Mouse (Mus musculus) ZHBTc4 (cell line): ENCODE measurements around the gene Krt8.
"Not testable (repeated sequence)": the region's sequence is repeated elsewhere in the genome, so short reads cannot be mapped to it uniquely, and the experiment has no call there.

Experiments
- DNase-seq: peaks from one replicate; pipeline ENCODE4 v3.0.0-alpha.2; 2011; ENCODE audit warnings: low read depth, low spot score

The Krt8 gene

DNA sequence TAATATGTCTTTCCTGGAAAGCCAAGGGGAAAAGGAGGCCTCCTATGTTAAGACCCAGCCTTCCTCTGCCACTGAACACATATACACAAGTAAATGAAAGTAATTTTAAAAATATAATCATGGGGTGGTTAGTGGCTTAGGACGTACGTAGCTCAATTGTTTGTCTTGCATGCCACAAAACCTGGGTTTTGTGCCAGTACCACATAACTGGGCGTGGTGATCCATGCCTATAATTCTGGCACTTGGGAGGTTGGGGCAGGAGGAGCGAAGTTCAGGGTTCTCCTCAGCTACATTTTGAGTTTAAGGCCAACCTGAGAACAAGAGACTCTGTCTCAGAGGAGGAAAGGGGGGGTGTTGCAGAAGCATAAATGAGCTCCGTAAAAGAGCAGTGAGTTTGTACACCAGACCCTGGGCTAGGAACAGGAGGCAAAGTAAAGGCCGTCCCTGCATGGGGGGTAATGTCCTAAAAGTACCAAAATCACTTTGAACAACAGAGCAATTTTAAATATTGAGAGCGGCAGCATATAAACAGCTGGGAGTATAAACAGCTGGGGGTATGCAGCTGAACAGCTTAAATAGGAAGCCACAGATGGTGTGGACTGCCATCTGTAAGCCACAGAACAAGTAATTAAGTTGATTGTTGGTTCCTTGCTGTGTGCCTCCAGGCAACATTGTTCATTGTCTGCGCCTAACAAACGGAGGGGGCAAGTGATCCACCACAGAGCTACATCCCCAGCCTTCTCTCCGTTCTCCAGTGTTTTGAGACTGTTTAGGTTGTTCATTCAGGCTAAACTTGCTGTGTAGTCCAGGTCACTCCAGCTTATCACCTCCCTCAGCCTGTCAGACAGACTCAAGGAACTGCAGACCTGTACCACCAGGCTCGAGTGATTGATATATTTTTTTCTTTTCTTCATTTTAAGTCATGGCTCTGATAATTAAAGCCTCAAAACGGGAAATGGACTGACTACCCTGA lies 3.1 kb upstream of the Krt8 start:
- DNase-seq, result peak; percentile 41

DNA sequence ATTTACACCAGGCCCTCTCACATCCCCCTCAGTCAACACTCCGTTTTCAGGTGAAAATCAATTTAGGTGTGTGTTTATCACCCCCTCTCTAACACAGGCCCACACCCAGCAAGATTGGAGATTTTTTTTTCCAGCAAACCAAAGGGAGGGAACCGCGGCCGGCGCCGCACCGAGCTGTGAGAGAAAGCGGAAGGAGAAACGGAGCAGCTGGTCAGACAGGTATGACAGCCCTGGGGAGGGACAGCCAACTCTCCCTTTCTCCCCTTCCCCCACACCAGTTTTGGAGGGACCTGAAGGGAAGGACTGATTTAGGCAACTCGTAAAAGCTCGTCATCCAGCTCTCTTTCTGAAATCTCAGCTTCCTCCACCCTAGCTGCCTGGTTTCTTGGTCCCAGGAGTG lies 2.0 kb upstream of the Krt8 start:
- DNase-seq, result no peak

DNA sequence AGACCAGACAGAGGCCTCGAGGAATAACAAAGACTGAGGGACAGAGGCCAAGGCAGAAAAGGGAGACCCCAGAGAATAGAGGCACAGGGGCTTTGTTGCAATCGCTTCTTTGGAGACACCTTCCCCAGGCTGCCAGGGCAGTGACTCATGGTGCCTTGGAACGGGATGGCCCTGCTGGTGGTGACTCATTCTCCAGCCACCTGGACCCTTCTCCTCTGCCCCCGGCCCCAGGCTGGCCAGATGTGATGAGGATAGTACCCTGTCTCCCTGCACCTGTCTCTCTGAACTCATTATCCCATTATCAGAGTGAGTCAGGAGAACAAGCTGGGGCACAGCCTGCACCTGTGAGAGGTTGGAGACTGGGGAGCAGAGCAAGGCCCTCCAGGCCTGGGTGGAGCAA lies 1.0 kb upstream of the Krt8 start:
- DNase-seq, result no peak

DNA sequence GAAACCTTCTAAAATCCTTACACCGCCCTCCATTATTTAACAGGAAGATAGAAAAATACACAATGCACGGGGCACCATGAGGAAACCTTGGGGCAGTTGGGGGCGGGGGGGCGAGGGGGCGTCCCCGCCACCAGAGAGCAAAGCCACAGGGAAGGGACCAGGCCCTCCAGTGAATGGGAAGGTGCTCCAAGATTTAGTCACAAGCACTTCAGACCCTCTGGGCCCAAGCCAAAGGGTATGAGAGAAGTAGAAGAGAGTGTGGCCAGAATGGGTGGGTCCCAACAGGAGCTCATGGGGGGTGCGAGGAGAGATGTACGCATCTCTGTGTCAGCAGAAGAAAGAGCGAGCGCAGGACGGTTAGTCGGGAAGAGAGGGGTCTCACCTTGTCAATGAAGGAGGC lies 766 bp downstream of the Krt8 start:
- DNase-seq, result peak; percentile 38

DNA sequence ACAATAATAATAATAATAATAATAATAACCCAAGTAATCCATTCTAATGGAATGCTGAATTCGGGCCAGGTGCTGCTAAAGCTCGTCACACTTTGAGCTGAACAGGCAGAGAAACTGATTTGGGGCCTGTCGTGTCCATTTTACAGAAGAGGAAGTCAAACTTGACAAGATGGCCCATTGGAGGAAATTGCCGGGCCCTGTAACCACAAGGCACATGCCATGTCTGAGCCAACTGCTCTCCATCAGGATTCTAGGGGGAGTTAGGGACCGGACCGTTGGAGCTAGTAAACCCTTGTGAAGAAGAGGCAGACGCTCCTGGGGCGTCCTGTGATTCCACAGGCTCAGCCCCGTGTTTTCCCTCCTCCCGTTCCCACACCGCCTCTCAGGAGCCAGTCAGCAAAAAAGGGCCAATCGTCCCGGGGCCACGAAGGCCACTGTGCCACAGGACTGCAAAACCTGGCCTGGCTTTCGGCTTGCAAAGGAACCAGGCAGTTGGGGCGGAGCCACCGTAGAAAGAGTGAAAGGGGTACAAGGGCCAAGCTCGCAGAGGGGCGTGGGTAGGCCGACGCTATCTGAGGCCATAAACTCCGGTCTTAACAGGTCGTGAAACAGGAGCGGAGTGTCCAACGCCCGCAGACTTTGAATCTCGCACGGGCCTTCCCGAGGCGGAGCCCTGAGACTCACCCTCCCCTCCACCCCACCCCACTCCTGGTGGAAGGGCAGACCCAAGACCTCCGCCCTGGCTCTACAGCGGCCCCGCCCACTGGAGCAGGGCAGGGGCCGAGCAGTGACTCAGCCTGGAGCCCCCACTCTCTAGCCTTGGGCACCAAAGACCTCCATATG lies 1.4 kb downstream of the Krt8 start:
- peak; percentile 93 for DNase-seq

DNA sequence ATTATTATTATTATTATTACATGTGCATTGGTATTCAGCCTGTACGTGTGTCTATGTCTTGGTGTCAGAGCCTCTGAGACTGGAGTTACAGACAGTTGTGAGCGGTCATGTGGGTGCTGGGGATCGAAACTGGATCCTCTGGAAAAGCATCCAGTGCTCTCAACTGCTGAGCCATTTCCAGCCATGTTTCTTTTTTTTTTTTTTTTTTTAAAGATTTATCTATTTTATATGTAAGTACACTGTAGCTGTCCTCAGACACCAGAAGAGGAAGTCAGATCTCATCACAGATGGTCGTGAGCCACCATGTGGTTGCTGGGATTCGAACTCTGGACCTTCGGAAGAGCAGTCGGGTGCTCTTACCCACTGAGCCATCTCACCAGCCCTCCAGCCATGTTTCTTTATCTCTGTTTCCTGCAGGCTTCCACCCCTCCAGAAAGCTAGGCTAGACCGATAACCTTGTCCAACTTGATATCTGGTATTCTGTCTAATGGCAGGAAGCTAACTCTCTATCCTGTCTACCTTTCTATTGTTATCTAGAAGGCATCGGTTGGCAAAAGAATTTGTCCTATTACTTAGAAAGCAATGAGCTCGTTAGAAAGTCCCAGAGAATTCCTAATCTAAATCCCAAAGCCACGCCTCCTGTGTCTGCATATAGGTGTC lies 4.5 kb downstream of the Krt8 start:
- DNase-seq, result peak; percentile 60

DNA sequence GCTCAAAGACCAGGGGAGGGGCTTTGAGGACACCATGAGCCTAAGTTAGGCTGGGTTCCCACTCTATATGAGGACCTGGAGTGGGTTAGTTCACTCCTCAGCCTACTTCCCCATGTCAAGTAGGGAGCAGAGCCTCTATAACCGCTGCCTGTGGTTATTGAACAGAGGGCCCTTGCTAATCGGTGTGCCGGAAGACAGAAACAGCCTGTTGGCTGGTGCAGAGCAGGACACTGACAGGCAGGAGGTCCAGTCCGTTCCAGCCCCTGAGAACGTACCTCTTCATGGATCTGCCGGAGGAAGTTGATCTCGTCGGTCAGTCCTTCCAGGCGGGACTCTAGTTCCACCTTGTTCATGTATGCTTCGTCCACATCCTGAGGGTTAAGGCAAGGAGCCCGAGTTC lies 5.1 kb downstream of the Krt8 start:
- DNase-seq, result no peak

DNA sequence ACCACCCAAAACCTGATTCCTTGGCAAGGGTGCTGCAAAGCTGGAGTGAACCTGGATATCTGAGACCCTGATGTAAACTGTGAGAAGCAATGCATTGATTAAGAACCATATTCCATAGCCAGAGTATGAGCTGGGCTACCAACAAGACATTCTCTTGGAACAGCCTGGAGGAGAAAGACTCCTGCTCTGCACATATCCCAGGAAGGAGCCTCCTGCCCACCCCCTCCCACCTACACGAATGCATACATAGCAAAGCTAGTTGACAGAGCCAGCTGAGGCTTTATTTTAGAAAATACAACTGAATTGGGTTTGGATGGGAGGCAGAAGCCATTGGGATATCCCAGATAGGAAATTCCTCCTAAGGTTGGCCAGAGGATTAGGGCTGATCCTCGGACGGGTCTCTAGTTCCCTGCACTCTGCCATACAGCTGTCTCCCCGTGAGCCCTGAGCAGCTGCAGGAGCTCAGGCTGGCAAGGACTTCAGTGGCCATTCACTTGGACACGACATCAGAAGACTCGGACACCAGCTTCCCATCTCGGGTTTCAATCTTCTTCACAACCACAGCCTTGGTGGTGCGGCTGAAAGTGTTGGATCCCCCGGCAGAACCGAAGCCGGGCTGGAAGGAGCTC lies 7.7 kb downstream of the Krt8 start:
- not testable (repeated sequence) for DNase-seq

DNA sequence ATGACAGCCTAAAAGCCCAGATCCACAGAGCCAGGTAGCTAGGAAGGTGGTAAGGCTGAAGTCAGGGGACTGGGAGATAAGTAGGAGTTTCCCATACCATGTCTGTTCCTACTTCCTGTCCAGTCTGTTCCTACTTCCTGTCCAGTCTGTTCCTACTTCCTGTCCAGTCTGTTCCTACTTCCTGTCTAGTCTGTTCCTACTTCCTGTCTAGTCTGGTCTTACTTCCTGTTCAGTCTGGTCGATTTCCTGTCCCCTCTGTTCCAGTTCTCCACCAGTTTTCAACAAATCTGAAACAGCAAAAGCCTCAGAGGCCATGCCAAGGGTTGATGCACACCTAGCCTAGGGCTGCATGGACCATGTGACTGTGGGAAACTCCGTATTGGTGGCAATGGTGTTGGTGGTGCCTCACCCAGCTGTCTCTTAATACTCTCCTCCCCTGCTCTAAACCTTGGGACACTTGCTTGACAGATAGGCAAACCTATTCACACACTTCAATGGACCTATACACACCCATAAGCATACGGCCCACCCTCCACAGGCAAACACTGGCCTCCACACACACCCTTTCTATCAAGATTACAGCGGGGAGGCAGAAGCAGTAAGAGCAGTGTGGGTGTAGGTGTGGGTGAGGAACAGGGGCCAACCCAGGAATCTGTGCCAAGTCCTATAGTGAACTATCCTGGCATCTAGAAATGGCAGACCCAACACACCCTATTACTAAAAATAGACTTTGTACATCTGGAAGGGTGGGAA lies 8.6 kb downstream of the Krt8 start:
- DNase-seq, result no peak

DNA sequence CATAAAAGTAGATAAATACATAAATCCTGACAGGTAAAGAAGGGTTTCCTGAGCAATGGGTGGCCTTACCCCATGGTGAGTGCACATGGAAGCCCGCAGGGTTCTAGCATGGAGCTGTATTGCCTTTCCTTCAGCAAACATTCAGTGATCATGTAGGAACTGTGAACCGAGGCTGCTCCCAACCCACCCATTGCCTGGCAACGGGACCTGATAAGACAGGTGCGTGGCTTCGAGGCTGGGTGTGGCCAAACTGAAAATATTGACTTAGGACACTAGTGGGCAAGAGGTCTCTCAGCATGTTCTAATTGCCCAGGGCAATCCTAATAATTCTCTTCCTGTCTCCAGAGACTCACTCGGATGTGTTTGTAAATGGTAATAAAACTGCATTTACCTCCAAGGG lies 9.9 kb downstream of the Krt8 start:
- no peak for DNase-seq

DNA sequence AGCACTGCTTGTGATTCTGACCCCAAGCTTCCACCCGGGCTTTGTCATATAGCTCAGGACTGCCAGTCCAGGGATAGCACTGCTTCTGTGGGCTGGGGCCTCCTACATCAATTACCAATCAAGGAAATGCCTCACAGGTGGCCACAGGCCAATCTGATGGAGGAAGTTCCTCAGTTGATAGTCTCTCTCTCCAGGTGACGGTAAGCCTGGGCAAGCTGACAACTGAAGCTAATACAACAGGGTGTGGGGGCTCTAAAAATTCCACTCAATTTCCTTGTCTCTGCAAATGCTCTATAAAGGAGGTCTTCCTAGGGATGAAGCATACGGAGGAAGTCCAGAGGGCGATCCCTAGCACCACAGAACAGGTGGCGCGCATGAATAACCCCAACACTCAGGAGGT lies 13.3 kb downstream of the Krt8 start:
- DNase-seq, result no peak

DNA sequence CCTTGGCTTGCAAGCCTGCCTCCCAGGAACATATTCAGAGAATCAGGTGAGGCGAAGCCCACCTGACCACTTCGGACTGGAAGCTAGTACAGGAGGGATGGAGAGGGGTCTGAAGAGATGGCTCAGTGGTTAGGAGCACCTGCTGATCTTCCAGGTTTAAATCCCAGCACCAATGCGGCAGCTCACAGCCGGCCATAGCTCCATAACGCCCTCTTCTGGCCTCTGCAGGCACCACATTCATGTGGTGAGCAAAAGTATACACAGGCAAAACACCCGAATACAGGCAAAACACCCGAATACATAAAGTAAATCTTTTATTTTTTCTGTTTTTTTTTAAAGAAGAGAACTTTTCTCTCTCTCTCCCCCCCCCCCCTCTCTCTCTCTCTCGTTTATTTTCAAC lies 15.6 kb downstream of the Krt8 start:
- peak; percentile 46 for DNase-seq

DNA sequence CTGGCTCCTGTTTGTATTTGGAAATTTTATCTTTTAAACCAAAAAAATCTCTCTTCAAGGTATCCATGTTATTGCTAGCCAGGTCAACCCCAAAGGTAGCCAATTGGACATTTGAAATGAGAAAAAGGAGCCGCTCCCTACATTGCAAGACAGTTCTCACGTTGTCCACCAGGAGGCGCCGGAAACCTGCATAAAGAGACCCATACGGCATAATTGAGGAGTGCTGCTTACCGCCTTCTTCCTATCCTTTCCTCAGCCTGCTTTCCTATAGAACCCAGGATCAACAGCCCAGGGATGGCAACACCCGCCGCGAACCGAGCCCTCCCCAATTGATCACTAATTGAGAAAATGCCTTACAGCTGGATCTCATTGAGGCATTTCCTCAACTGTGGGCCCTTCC lies 16.2 kb downstream of the Krt8 start:
- DNase-seq, result peak; percentile 89

DNA sequence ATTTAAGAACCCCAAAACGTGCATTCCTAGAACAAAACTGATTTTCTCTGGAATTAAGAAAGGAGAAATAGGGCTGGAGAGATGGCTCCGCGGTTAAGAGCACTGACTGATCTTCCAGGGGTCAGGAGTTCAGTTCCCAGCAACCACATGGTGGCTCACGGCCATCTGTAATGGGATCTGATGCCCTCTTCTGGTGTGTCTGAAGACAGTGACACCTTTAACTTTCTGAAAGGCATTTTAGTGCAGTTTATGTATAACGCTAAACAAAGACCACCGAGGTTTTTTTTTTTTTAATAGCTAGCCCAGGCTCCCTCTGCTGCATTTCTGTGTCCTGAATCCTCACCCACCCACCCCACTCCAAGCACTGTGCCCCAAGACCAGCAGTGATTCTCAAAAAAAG lies 19.5 kb downstream of the Krt8 start:
- no peak for DNase-seq

DNA sequence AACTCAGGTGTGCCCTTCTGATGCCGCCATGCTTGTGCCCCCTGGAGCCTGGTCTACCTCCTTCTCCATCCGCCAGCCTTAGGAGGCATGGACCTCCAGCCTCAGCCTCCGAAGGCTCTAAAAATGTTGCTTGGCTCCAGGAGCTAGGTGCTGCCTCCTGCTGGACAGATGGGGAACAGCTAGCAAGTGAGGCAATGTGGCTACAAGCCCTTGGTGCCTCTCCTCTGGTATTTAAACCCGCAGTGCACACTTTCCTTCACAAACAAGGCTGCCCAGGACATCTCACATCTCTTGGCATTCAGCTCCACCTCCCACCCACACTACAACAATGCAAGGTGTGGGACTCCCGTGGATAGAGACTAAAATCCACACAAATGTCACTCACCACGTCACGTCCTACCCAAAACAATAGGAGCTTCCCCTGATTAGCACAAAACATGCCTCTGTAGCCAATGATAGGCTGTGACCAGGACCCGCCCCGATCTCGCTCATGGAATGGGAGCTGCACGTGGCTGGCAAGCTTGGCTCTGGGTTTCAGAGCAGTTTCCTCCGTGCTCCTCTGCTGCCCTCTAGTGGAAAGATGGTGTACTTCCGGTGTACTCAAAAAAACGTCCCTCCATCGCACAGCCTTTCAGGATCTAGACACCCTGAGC lies 20.2 kb downstream of the Krt8 start:
- DNase-seq, result peak; percentile 99

DNA sequence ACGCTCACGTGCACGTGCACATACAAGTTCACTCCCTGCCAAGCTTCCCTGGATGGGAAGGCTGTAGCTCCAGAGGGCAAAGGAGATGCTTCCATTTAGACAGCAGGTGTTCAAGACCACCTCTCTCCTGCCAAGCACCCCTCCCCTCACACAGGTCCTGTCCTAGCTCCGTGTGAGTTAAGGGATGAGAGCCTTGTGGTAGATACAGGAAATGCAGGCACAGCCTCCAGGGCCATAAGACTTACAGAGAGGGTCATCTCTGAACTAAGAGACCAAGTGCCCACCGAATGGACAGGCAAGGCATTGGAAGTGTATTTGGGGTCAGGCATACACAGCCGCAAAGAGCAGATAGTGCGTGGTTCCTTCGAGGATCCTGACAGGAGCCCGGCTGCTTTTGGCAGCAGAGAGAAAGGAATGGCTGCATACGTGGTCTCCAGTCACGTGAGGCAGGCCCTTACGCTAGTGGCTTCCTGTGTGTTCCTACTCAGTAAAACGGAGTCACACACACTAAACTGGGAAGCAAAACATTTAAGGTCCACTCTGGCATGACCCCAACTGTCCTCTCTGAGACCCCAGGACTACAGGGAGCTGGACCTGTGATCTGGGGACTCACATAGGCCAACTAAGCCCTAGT lies 20.9 kb downstream of the Krt8 start:
- DNase-seq, result peak; percentile 65

DNA sequence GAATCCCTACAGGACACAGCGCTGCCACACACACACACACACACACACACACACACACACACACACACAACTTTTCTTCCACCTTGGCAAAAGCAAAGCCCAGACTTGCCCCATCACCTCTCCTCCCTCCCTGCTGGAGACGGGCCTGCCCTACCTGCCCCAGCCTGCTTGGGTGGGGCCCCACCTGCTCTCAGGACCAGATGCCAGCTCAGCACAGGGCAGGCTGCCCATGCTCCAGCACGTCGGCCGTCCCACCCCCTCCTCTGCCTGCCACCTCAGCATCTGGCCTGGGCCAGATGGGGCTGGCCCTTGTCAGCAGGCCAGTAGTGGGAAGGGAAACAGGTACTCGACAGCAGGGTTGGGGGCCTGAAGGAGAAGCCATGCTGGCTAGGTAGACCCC lies 23.4 kb downstream of the Krt8 start:
- no peak for DNase-seq

DNA sequence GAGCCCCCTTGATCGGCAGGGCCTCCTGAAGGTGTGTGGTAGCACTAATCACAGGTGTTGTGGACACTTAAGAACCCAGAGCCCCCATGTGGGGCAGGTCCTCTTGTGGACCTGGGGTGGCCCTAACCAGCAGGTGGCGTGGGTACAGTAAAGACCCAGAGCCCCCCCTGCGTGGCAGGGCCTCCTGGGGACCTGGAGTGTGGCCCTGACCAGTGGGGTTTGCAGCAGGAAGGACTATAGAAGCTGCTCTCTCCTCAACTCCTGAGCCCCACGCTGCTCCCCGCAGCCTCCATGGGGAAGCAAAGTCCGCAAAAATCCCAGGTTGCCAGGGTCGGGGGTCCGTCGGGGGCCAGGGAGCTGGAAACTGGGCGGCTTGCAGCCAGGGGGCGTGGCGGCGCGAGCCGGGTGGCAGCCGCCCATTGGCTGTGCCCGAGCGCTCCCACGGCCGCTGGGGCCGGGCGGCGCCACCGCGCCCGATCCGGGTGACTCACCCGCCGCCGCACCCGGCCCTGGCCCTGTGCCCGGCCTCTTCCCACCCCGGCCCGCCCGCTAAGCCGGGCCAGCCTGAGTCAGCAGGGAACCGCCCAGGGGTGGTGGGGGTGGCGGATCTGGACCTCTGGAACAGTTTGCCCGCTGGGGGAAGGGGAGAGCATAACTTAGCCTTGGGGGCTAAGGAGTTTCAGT lies 27.1 kb downstream of the Krt8 start:
- peak; percentile 78 for DNase-seq

DNA sequence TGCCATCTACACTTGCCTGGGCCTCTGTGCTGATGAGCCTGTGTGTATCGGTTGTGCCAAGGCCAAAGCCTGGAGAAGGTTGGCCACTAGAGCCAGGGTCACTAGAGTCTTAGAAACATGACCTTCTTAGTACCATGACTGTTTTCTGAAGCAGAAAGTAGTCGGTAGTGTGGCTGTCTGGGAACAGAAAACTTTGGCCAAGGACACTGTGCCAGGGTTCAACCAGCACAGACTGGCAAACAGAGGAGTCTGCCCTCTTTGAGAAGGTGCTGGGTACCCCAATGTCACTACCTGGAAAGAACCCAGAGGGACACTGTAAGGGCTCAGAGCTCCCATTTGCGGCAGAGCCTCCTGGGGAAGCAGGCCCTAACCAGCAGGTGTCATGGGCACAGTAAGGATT lies 27.6 kb downstream of the Krt8 start:
- DNase-seq, result no peak
